Mouse (Mus musculus) neural tube, embryonic 13.5 days (tissue): ENCODE data around the gene Adgrd1. TPM values are rescaled to one million over a fixed set of nuclear protein-coding genes. Genes with fewer than 3 reads are reported as not detected.

Source experiments
- ATAC-seq: fragments of 200-750 bp; cut with Nextera tagmentation; 2 replicates; pipeline ENCODE4 v1.8.0; 2017; ENCODE audit warnings: low read depth, mild to moderate bottlenecking, moderate TSS enrichment, moderate library complexity
- H3K27ac ChIP-seq: fragments of 300-500 bp; sonication (generic); replicated peaks from 2 replicates; pipeline ENCODE4 v1.5.1; 2015; ENCODE audit warnings: moderate library complexity, mild to moderate bottlenecking, inconsistent platforms
- H3K27me3 ChIP-seq: fragments of 300-500 bp; sonication (generic); 2 replicates; pipeline ENCODE4 v1.6.1; 2015; ENCODE audit warnings: mild to moderate bottlenecking, inconsistent platforms
- H3K36me3 ChIP-seq: fragments of 300-500 bp; sonication (generic); 2 replicates; pipeline ENCODE4 v1.6.1; 2015; ENCODE audit warnings: mild to moderate bottlenecking, inconsistent platforms
- H3K4me1 ChIP-seq: fragments of 300-500 bp; sonication (generic); replicated peaks from 2 replicates; pipeline ENCODE4 v1.6.1; 2015; ENCODE audit warnings: inconsistent platforms
- H3K4me2 ChIP-seq: fragments of 300-500 bp; sonication (generic); 2 replicates; pipeline ENCODE4 v1.6.1; 2015; ENCODE audit warnings: inconsistent platforms, mild to moderate bottlenecking, moderate library complexity
- H3K4me3 ChIP-seq: fragments of 300-500 bp; sonication (generic); 2 replicates; pipeline ENCODE4 v1.5.1; 2015; ENCODE audit warnings: mild to moderate bottlenecking, inconsistent platforms
- H3K9ac ChIP-seq: fragments of 300-500 bp; sonication (generic); 2 replicates; pipeline ENCODE4 v1.6.1; 2015; ENCODE audit warnings: moderate library complexity, mild to moderate bottlenecking, inconsistent platforms
- H3K9me3 ChIP-seq: fragments of 300-500 bp; sonication (generic); 2 replicates; pipeline ENCODE4 v1.6.1; 2016; ENCODE audit warnings: inconsistent platforms
- WGBS: fragments of 180-500 bp; shearing (Covaris S2); methylation state at CpG from one replicate; pipeline ENCODE4 v1.1.7; 2015; 5-methylcytosine and 5-hydroxymethylcytosine counted together
- polyA plus RNA-seq: library from polyadenylated mRNA; unstranded; fragments of >200 nt; fragmentation: Nextera tagmentation; extraction: Ambion mirVana; gene quantifications from 2 replicates; pipeline ENCODE4 v1.2.1, GENCODE M21; 2015

The Adgrd1 gene
- polyA plus RNA-seq, 1 experiment from 2014 or later = 0.38 TPM

- ATAC-seq = no peak
- WGBS = 77% methylated on average over 7 of the region's 7 CpGs
- Histone ChIP-seq H3K4me2 (no peak overlapping the region), H3K27ac (no peak overlapping the region), H3K4me3 (no peak overlapping the region), H3K36me3 (no peaks in the 10 kb centered on the region), H3K4me1 (peaks cover 24% of the 10 kb centered on the region), H3K9ac (no peak overlapping the region), H3K27me3 (peaks cover 2% of the 10 kb centered on the region; the same call in 1 of the 2 replicates), H3K9me3 (no peaks in the 10 kb centered on the region)
Observed at GRCm38 (mm10) chr5:129186926-129187325, 90.4 kb downstream of the Adgrd1 start.

GRCm38 (mm10) chr5:129189071-129189470, 92.5 kb downstream of the Adgrd1 start:
- WGBS = 75% methylated on average over 6 of the region's 6 CpGs
- Histone ChIP-seq H3K36me3 (no peaks in the 10 kb centered on the region), H3K27ac (no peak overlapping the region), H3K9ac (no peak overlapping the region), H3K4me1 (peaks cover 12% of the 10 kb centered on the region), H3K27me3 (peaks cover 2% of the 10 kb centered on the region; the same call in 1 of the 2 replicates), H3K4me3 (no peak overlapping the region), H3K4me2 (no peak overlapping the region), H3K9me3 (no peaks in the 10 kb centered on the region)
- no peak for ATAC-seq

GRCm38 (mm10) chr5:129190077-129190476, 93.5 kb downstream of the Adgrd1 start:
- WGBS = 61% methylated on average over 7 of the region's 7 CpGs
- Histone ChIP-seq H3K4me2 (no peak overlapping the region), H3K36me3 (no peaks in the 10 kb centered on the region), H3K4me1 (peaks cover 12% of the 10 kb centered on the region), H3K4me3 (no peak overlapping the region), H3K27me3 (no peaks in the 10 kb centered on the region), H3K9ac (no peak overlapping the region), H3K9me3 (no peaks in the 10 kb centered on the region), H3K27ac (no peak overlapping the region)
- 0 out of 2 replicates have a peak, but pooled peaks have one; percentile 52 for ATAC-seq

- Histone ChIP-seq H3K9ac (no peak overlapping the region), H3K27me3 (no peaks in the 10 kb centered on the region), H3K4me2 (no peak overlapping the region), H3K9me3 (no peaks in the 10 kb centered on the region), H3K36me3 (no peaks in the 10 kb centered on the region), H3K4me1 (peaks cover 9% of the 10 kb centered on the region), H3K4me3 (no peak overlapping the region), H3K27ac (no peak overlapping the region)
- 60% methylated on average over 9 of the region's 9 CpGs for WGBS
- ATAC-seq = no peak
Observed at GRCm38 (mm10) chr5:129196501-129196900, 100.0 kb downstream of the Adgrd1 start.

- H3K4me3 ChIP-seq = no peak overlapping the region
- no peaks in the 10 kb centered on the region for H3K9me3 ChIP-seq
- H3K9ac ChIP-seq = no peak overlapping the region
- peaks cover 9% of the 10 kb centered on the region for H3K4me1 ChIP-seq
- no peak for ATAC-seq
- no peak overlapping the region for H3K27ac ChIP-seq
- 61% methylated on average over 9 of the region's 9 CpGs for WGBS
- no peaks in the 10 kb centered on the region for H3K36me3 ChIP-seq
- H3K27me3 ChIP-seq = no peaks in the 10 kb centered on the region
- H3K4me2 ChIP-seq = no peak overlapping the region
Observed at GRCm38 (mm10) chr5:129196971-129197519, 100.5 kb downstream of the Adgrd1 start.

- no peak overlapping the region for H3K4me2 ChIP-seq
- H3K9me3 ChIP-seq = no peaks in the 10 kb centered on the region
- no peaks in the 10 kb centered on the region for H3K27me3 ChIP-seq
- 79% methylated on average over 3 of the region's 3 CpGs for WGBS
- ATAC-seq = no peak
- H3K4me3 ChIP-seq = no peak overlapping the region
- peaks cover 9% of the 10 kb centered on the region for H3K4me1 ChIP-seq
- no peak overlapping the region for H3K9ac ChIP-seq
- H3K27ac ChIP-seq = no peak overlapping the region
- H3K36me3 ChIP-seq = no peaks in the 10 kb centered on the region
Observed at GRCm38 (mm10) chr5:129200132-129200531, 103.6 kb downstream of the Adgrd1 start.

GRCm38 (mm10) chr5:129208279-129208678, 111.7 kb downstream of the Adgrd1 start:
- Histone ChIP-seq H3K9ac (no peak overlapping the region), H3K27ac (no peak overlapping the region), H3K27me3 (peaks cover 12% of the 10 kb centered on the region; the same call in 1 of the 2 replicates), H3K9me3 (no peaks in the 10 kb centered on the region), H3K4me1 (peaks cover 17% of the 10 kb centered on the region), H3K4me2 (no peak overlapping the region), H3K36me3 (no peaks in the 10 kb centered on the region), H3K4me3 (no peak overlapping the region)
- ATAC-seq = no peak

GRCm38 (mm10) chr5:129208845-129209244, 112.3 kb downstream of the Adgrd1 start:
- Histone ChIP-seq H3K4me2 (no peak overlapping the region), H3K36me3 (no peaks in the 10 kb centered on the region), H3K4me3 (no peak overlapping the region), H3K27ac (no peak overlapping the region), H3K27me3 (peaks cover 15% of the 10 kb centered on the region; the same call in 1 of the 2 replicates), H3K9ac (no peak overlapping the region), H3K4me1 (peaks cover 17% of the 10 kb centered on the region), H3K9me3 (no peaks in the 10 kb centered on the region)
- no peak for ATAC-seq
- WGBS = 79% methylated on average over 4 of the region's 4 CpGs

- Histone ChIP-seq H3K27me3 (peaks cover 15% of the 10 kb centered on the region; the same call in 1 of the 2 replicates), H3K27ac (peak overlapping the region; percentile 65), H3K9me3 (no peaks in the 10 kb centered on the region), H3K36me3 (no peaks in the 10 kb centered on the region), H3K4me3 (no peak overlapping the region), H3K4me1 (peaks cover 30% of the 10 kb centered on the region), H3K9ac (no peak overlapping the region), H3K4me2 (peak overlapping the region; percentile 11; the same call in 1 of the 2 replicates)
- peak; percentile 52 for ATAC-seq
- 31% methylated on average over 14 of the region's 14 CpGs for WGBS
Observed at GRCm38 (mm10) chr5:129211385-129212031, 115.0 kb downstream of the Adgrd1 start.

GRCm38 (mm10) chr5:129214023-129214422, 117.5 kb downstream of the Adgrd1 start:
- Histone ChIP-seq H3K4me1 (peaks cover 50% of the 10 kb centered on the region), H3K27ac (no peak overlapping the region), H3K27me3 (peaks cover 9% of the 10 kb centered on the region; the same call in 1 of the 2 replicates), H3K36me3 (no peaks in the 10 kb centered on the region), H3K4me2 (no peak overlapping the region), H3K9me3 (no peaks in the 10 kb centered on the region), H3K9ac (no peak overlapping the region), H3K4me3 (no peak overlapping the region)
- ATAC-seq = no peak
- 55% methylated on average over 9 of the region's 9 CpGs for WGBS

- WGBS = 91% methylated on average over 2 of the region's 2 CpGs
- H3K27ac ChIP-seq = no peak overlapping the region
- peaks cover 4% of the 10 kb centered on the region; the same call in 1 of the 2 replicates for H3K27me3 ChIP-seq
- H3K4me2 ChIP-seq = no peak overlapping the region
- no peaks in the 10 kb centered on the region for H3K36me3 ChIP-seq
- no peaks in the 10 kb centered on the region for H3K9me3 ChIP-seq
- H3K9ac ChIP-seq = no peak overlapping the region
- no peak for ATAC-seq
- peaks cover 48% of the 10 kb centered on the region for H3K4me1 ChIP-seq
- H3K4me3 ChIP-seq = no peak overlapping the region
Observed at GRCm38 (mm10) chr5:129216001-129216400, 119.5 kb downstream of the Adgrd1 start.

GRCm38 (mm10) chr5:129217481-129218221, 121.1 kb downstream of the Adgrd1 start:
- Histone ChIP-seq H3K36me3 (no peaks in the 10 kb centered on the region), H3K27ac (peak overlapping the region; percentile 61; the same call in 1 of the 2 replicates), H3K27me3 (peaks cover 4% of the 10 kb centered on the region; the same call in 1 of the 2 replicates), H3K4me1 (peaks cover 33% of the 10 kb centered on the region), H3K9ac (0 out of 2 replicates have a peak overlapping the region, but pooled peaks have one; percentile 50), H3K4me3 (no peak overlapping the region), H3K4me2 (peak overlapping the region; percentile 39), H3K9me3 (no peaks in the 10 kb centered on the region)
- 0 out of 2 replicates have a peak, but pooled peaks have one; percentile 36 for ATAC-seq
- 6% methylated on average over 22 of the region's 22 CpGs for WGBS
